Mouse (Mus musculus) MEL (cell line): ENCODE data around the gene Klc1.

ENCODE experiments used
- CHD1 ChIP-seq: IDR thresholded peaks from 2 replicates; pipeline ENCODE4 v1.6.1; 2012; ENCODE audit warnings: low read depth, mild to moderate bottlenecking, inconsistent platforms, low read length, improper control_type of control experiment
- CTCF ChIP-seq, 3 experiments: IDR thresholded peaks in 2 of 3; conservative IDR thresholded peaks in 1 of 3; 2 replicates each; pipeline ENCODE4 v1.5.1; 2011 to 2012; ENCODE audit warnings: low read length in 3 of 3, low read depth in 2 of 3, mild to moderate bottlenecking in 2 of 3, improper control_type of control experiment in 1 of 3, inconsistent platforms in 1 of 3, mixed read lengths in 1 of 3, moderate library complexity in 1 of 3; ENCODE audit not compliant: control insufficient read depth in 1 of 3, insufficient read depth in 1 of 3, poor library complexity in 1 of 3, severe bottlenecking in 1 of 3
- EP300 ChIP-seq, 2 experiments: IDR thresholded peaks; 2 replicates each; pipeline ENCODE4 v1.6.1; 2011; ENCODE audit warnings: improper control_type of control experiment in 2 of 2, low read length in 2 of 2, low read depth in 1 of 2, mild to moderate bottlenecking in 1 of 2
- GABPA ChIP-seq: IDR thresholded peaks from 2 replicates; pipeline ENCODE4 v1.6.1; 2012; ENCODE audit warnings: low read depth, mild to moderate bottlenecking, inconsistent platforms, low read length, improper control_type of control experiment, moderate library complexity
- GATA1 ChIP-seq: IDR thresholded peaks from 2 replicates; pipeline ENCODE4 v1.6.1; 2011; ENCODE audit warnings: low read depth, low read length, improper control_type of control experiment
- HCFC1 ChIP-seq: IDR thresholded peaks from 2 replicates; pipeline ENCODE4 v1.6.1; 2012; ENCODE audit warnings: low read depth, mild to moderate bottlenecking, inconsistent platforms, low read length, improper control_type of control experiment, moderate library complexity
- MAFK ChIP-seq: IDR thresholded peaks from 2 replicates; pipeline ENCODE4 v1.6.1; 2011; ENCODE audit warnings: low read depth, mild to moderate bottlenecking, low read length, improper control_type of control experiment, borderline replicate concordance
- MAX ChIP-seq: IDR thresholded peaks from 2 replicates; pipeline ENCODE4 v1.6.1; 2011; ENCODE audit warnings: low read length, improper control_type of control experiment
- MAZ ChIP-seq: IDR thresholded peaks from 2 replicates; pipeline ENCODE4 v1.6.1; 2012; ENCODE audit warnings: low read depth, mild to moderate bottlenecking, inconsistent platforms, low read length, improper control_type of control experiment
- MXI1 ChIP-seq: IDR thresholded peaks from 2 replicates; pipeline ENCODE4 v1.6.1; 2011; ENCODE audit warnings: mild to moderate bottlenecking, low read depth, low read length, improper control_type of control experiment
- POLR2AphosphoS2 ChIP-seq: IDR thresholded peaks from 2 replicates; pipeline ENCODE4 v1.6.1; 2011; ENCODE audit warnings: low read length, improper control_type of control experiment
- RAD21 ChIP-seq: IDR thresholded peaks from 2 replicates; pipeline ENCODE4 v1.6.1; 2011; ENCODE audit warnings: mild to moderate bottlenecking, low read depth, low read length, improper control_type of control experiment
- UBTF ChIP-seq: IDR thresholded peaks from 2 replicates; pipeline ENCODE4 v1.6.1; 2012; ENCODE audit warnings: low read depth, mild to moderate bottlenecking, inconsistent platforms, low read length, improper control_type of control experiment, moderate library complexity, borderline replicate concordance; ENCODE audit not compliant: insufficient read depth
- USF2 ChIP-seq, 2 experiments: IDR thresholded peaks; 2 replicates each; pipeline ENCODE4 v1.6.1; 2011 to 2012; ENCODE audit warnings: improper control_type of control experiment in 2 of 2, low read length in 2 of 2, borderline replicate concordance in 1 of 2, inconsistent platforms in 1 of 2, low read depth in 1 of 2, mild to moderate bottlenecking in 1 of 2; ENCODE audit not compliant: insufficient read depth in 1 of 2

DNA sequence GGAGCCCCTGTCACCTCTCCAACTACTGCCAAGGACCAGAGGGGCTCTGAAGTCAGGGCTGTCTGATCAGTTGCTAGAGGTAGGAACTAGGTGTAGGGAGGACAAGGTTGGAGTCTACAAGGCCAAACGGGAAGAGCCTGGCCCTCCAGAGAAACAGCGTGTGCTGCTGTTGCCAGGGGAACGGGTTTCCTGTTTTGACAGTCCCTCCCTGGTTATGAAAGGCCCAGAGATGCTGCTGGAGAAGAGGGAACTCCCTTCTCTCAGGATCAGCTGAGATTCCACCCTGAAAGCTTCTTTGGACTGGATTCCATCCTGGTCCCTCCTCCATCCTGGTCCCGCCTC lies 32.6 kb upstream of the Klc1 start:
- no peak for TF ChIP-seq GABPA
- TF ChIP-seq UBTF, result no peak
- TF ChIP-seq RAD21, result no peak
- no peak for TF ChIP-seq HCFC1
- no peak for TF ChIP-seq EP300 (IDR thresholded peaks at IDR 0.05; ENCODE audit: low read depth in 1 of 2, low read length in 2 of 2)
- no peak for TF ChIP-seq CHD1
- TF ChIP-seq MAZ, result no peak
- no peak for TF ChIP-seq MXI1
- TF ChIP-seq CTCF (IDR thresholded peaks at IDR 0.05 in 2 of 3, conservative IDR thresholded peaks at IDR 0.05 in 1 of 3; ENCODE audit: control insufficient read depth in 1 of 3, insufficient read depth in 1 of 3, low read depth in 2 of 3, low read length in 3 of 3, poor library complexity in 1 of 3, severe bottlenecking in 1 of 3), result no peak
- no peak for TF ChIP-seq MAX
- TF ChIP-seq GATA1, result no peak
- TF ChIP-seq USF2 (IDR thresholded peaks at IDR 0.05; ENCODE audit: borderline replicate concordance in 1 of 2, insufficient read depth in 1 of 2, low read depth in 1 of 2, low read length in 2 of 2), result no peak
- no peak for TF ChIP-seq MAFK
- TF ChIP-seq POLR2AphosphoS2, result no peak
